Mouse (Mus musculus): ENCODE data around the gene Desi1.

- no peak for TF ChIP-seq CTCF (IDR thresholded peaks at IDR 0.05; ENCODE audit: low read depth, low read length)
- TF ChIP-seq POLR2A (IDR thresholded peaks at IDR 0.05; ENCODE audit: borderline replicate concordance, low read depth, low read length): no peak
Observed at GRCm38 (mm10) chr15:81955414-81955813, 78.2 kb downstream of the Desi1 start.

Measured in bone marrow macrophage, adult 2 months (primary cell).